Mouse (Mus musculus) urinary bladder, postnatal 4 days (tissue): ENCODE measurements around the gene Has3.
A peak's percentile ranks its signal among the peaks of the same experiment; 100 is the strongest.
"Not testable (repeated sequence)": the region's sequence is repeated elsewhere in the genome, so short reads cannot be mapped to it uniquely, and the experiment has no call there.

Experiments
- DNase-seq, 2 experiments: peaks; one replicate each; pipeline ENCODE4 v3.0.0; 2021 to 2022; ENCODE audit warnings: low spot score in 2 of 2

The Has3 gene

GRCm38 (mm10) chr8:106870051-106870450 lies at the start of gene Has3:
Gene Has3 (plus strand): TSS chr8:106870242.
- no peak for DNase-seq

GRCm38 (mm10) chr8:106820553-106821515 lies 49.2 kb upstream of the Has3 start:
- no peak for DNase-seq

GRCm38 (mm10) chr8:106828921-106829320 lies 41.1 kb upstream of the Has3 start:
- no peak for DNase-seq

- DNase-seq = no peak
Measured at GRCm38 (mm10) chr8:106829526-106830045, 40.5 kb upstream of the Has3 start.

GRCm38 (mm10) chr8:106834899-106835298 lies 35.1 kb upstream of the Has3 start:
- no peak for DNase-seq

- DNase-seq = no peak
Measured at GRCm38 (mm10) chr8:106836525-106836924, 33.5 kb upstream of the Has3 start.

GRCm38 (mm10) chr8:106838803-106839202 lies 31.2 kb upstream of the Has3 start:
- no peak for DNase-seq

GRCm38 (mm10) chr8:106839209-106840001 lies 30.6 kb upstream of the Has3 start:
- DNase-seq = no peak

GRCm38 (mm10) chr8:106850034-106850433 lies 20.0 kb upstream of the Has3 start:
- DNase-seq = no peak

GRCm38 (mm10) chr8:106854534-106855241 lies 15.4 kb upstream of the Has3 start:
- no peak for DNase-seq

GRCm38 (mm10) chr8:106855242-106855562 lies 14.8 kb upstream of the Has3 start:
- DNase-seq = no peak

GRCm38 (mm10) chr8:106862845-106863244 lies 7.2 kb upstream of the Has3 start:
- DNase-seq = no peak

- no peak for DNase-seq
Measured at GRCm38 (mm10) chr8:106865354-106865753, 4.7 kb upstream of the Has3 start.

GRCm38 (mm10) chr8:106870537-106871327 lies 690 bp downstream of the Has3 start:
- peak in 1 of 2 experiments; percentile 54 for DNase-seq

GRCm38 (mm10) chr8:106871328-106871926 lies 1.4 kb downstream of the Has3 start:
- DNase-seq = no peak

GRCm38 (mm10) chr8:106871931-106872371 lies 1.9 kb downstream of the Has3 start:
- peak in 1 of 2 experiments; percentile 60 for DNase-seq

- no peak for DNase-seq
Measured at GRCm38 (mm10) chr8:106872454-106873034, 2.5 kb downstream of the Has3 start.

GRCm38 (mm10) chr8:106880121-106880707 lies 10.2 kb downstream of the Has3 start:
- no peak for DNase-seq

GRCm38 (mm10) chr8:106884094-106884493 lies 14.1 kb downstream of the Has3 start:
- not testable (repeated sequence) for DNase-seq
